Mouse (Mus musculus): Measurements from ENCODE around the gene Scarf1.

Gene Scarf1

DNA sequence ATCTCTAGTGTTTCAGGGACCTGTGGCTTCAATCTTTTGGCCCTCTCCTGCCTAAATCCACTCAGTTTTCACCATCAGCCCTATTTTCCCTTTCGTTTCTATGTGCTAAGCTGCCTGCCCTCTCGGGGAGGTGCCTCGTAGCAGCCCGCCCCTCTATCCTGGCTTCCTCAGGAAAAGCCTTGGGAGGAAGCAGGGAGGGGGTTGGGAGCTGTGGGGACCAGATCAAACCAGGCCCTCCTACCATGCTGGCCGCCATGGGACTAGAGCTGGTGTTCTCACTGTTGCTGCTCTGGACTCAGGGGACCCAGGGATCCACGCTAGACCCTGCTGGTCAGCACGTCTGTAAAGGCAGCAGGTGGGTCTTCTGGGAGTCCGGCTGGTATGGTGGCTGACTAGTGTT, at the start of gene Scarf1:
Gene Scarf1, plus strand, starts transcription at position 205 of the 400 bp plus-strand sequence.
- DNase-seq (ENCODE audit: low read depth, low spot score), result no peak

DNA sequence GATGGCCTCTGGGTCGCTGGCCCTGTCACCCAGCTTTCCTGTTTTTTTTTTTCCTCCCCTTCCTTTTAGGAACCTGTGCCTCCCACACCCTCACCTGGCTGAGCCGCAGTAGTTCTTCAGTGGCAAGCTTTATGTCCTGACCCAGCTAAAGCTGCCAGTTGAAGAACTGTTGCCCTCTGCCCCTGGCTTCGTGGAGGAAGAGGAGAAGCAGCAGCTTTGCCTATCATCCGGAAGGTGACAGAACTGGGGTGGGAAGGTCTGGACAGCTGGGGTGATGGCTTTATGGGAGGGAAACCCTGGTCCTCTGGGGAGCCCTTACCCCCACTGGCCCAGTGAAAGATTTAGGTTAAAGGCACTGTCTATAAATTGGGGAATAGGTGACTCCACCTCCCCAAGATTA, 49.7 kb upstream of the Scarf1 start:
- DNase-seq (ENCODE audit: low read depth, low spot score), result no peak

DNA sequence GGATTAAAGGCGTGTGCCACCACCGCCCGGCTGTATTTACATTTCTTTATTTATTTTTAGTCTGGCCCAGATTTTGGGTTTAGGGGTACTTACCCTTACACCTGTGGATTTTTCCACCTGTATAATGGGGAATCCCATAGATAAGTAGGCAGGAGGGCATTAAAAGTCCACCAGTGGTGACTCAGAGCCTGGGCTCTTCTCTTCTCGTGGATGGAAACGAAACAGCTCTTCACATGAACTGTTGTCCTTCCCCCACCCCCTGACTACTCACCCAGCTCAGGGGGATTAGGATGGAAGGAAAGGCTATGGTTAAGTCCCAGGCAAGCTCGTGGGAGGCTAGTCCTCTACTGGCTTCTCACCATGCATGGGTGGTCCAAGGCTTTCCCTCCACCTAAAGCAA, 48.9 kb upstream of the Scarf1 start:
- no peak for DNase-seq (ENCODE audit: low read depth, low spot score)

DNA sequence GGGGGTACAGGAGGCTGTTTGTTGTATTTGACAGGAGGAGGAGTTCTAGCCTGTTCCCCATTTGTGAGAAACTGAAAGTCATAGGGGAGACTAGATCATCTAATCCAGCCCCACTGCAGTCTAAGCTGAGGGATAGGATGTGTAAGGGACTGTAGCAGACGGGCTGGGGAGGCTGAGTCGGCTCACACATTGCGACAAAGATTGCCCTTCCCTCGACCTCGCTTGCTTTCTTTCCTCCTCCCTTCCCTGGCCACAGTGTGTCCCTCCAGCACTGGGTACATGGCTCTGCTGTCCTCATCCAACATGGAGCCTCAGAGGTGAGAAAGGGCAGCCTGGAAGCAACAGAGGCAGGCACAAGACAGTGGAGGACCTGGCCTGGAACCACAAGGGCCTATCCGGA, 48.3 kb upstream of the Scarf1 start:
- DNase-seq (ENCODE audit: low read depth, low spot score), result no peak

DNA sequence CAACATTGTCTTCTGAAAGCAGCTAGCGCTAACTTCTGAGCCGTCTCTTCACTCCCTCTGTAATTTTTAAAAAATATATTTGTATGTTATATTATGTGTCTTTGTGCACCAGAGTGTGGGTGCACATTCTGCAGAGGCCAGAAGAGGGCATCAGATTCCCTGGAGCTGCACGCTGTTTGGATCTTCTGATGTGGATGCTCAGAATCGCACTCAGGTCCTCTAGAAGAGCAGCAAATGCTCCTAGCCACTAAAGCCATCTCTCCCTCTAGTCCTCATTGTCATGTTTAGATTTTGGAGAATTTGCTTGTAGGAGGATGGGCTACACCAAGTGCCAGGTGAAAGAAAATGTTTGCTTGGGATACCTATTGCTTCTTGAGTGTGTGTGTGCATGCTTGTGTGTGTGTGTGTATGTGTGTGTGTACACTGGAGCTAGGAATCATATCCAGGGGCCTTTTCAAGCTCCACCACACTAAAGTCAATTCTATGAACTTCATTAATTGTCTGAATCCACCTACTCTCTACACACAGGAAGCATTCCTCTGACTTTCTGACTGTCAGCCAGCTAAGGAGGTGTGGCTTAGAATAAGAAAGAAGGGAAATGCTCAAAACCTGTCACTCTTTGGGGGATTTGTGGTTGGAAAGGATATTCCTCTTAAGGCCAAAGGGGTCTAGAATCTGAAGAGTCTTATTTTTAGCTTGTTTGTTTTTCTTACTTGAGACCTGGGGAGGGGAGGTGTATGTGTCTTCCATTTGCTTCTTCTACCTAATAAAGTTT, 46.4 kb upstream of the Scarf1 start:
- DNase-seq (ENCODE audit: low read depth, low spot score), result no peak

DNA sequence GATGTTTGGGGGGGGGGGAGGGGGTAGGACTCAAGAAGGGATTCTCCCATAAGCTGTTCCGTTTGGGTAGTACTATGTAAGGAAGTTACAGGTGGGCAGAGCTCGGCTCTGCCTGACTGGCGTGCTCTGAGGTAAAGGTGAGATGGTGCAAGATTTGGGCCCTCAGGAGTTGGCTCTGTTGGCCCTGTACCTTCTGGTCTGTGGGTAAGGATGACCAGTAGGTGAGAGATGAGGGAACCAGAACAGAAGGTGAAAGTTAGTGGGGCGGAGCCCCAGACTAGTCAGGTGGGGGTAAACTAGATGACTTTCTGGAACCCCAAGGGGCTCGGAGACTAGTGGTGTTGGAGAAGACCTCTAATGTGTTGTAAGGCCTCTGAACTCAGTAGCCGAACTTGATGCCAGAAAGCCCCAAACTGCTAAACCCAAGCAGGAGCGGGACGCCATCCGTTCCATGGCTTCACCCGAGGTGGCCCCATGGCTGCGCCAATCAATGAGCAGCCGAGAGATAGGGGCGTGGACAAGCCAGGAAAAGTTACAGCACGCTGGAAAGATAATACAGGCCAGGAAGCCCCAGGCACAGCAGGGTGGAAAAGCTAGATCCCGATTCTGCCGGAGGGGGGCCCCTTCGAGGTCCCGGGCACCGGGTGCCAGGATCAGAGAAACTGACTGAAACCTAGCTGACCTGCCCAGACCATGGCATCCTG, 45.7 kb upstream of the Scarf1 start:
- DNase-seq (ENCODE audit: low read depth, low spot score), result no peak

DNA sequence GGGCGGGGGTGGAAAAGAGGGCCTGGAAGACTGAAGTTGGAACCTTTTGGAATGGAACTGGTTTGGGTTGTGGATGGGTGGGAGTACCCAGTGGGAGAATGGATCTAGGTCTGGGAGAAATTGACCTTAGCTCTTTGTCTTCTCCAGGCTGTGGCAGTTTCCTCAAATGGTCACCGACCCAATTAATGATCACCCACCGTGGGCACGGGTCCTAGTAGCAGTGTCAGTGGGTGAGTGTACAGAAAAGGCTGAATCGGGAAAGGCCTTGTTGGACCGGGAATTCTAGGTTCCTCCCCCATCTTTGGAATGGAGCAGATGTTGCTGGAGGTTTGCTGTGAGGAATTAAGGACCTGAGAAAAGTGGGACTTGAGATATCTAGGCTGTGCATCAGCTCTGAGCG, 44.9 kb upstream of the Scarf1 start:
- no peak for DNase-seq (ENCODE audit: low read depth, low spot score)

DNA sequence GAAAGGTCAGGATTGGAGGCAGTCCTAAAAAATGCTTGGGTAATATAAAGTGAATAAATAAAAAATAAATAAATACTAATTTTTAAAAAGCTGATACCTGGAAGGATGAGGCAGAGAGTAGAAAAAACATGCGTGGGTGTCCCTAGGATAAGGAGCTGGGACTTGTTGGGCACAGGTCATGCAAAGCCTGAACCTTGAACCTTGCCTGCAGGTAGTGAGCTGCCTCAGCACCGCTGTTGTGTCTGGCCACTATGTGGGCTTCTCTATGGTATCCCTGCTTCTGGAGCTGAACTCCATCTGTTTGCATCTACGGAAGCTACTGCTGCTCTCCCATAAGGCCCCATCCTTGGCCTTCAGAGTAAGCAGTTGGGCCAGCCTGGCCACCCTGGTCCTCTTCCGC, 44.1 kb upstream of the Scarf1 start:
- no peak for DNase-seq (ENCODE audit: low read depth, low spot score)

DNA sequence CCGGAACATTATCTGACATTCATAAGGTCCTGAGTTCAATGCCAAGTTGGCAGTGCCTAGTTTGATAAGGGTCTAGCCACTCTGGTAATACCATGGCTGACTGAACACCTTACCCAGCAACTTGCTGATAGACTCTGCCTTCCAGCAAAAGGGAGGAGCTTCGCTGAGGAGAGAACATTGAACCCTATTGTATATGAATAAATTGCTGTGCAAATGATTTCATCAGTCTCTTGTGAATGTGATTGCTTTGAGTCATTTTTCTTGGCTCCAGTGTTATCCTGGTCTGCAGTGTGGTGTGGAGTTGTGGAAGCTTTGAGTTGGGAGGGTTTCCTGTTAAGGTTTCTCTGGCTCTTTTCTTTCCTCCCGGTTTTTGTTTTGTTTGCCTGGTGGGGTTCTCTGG, 42.7 kb upstream of the Scarf1 start:
- no peak for DNase-seq (ENCODE audit: low read depth, low spot score)

DNA sequence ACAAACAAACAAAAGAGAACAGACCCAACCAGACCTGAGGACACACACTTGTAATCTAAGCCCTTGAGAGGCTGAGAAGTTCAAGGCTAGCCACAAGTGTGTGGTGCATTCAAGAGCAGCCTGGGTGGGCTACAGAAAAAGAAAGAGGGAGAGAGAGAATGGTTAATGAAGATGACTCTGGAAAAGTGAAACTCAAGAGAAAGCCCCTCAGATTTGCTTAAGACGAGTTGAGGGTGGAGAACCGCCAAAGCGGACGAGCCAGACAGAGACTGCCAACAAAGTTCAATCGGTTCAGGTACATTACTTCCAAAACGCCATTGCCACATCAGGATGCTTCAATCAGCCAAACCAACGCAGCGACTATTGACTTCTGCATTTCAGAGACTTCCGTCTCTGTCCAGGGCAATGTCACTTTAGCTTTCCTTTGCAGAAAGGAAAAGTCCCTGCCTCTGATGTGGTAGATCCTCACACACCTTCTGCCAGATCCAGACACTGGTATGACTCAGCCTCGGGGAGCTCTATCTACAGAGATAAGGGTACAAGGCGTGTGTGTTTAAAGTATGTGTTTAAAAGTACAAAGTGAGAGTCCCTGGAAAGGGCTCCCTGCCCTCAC, 40.8 kb upstream of the Scarf1 start:
- no peak for DNase-seq (ENCODE audit: low read depth, low spot score)

DNA sequence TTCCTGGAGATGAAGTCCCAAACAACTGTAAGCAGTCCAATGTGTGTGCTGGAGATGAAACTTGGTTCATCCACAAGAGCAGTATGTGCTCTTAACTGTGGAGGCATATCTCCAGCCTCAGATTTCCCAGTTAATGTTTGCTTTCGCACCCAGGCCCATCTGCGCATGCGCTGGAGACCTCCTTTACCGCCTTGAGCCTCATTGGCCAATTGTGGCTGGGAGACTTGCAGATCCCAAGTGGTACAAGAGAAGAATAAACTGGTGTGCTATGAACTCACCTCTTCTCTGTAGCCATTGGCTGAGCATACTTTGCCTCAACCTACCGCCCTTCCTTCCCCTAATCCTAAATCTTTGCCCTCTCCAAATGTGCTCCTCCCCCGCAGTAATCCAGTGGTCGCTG, 40.0 kb upstream of the Scarf1 start:
- DNase-seq (ENCODE audit: low read depth, low spot score), result no peak

DNA sequence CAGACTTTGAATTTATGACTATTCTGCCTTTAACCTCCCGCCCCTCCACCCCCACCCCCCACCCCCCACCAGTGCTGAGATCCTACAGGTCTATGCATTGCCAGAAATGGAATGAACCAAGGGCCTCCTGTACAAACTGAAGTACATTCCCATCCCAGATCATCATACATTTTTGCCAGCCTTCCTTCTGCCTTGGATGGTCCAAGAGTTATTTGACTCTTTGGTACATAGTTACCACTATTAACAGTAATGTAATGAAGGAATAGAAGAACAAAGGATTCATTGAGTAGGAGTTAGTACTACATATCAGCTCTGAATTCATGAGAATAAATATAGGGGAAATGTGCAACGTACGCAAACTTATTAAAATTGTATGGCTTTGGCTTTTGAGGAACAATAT, 27.1 kb upstream of the Scarf1 start:
- DNase-seq (ENCODE audit: low read depth, low spot score), result no peak

DNA sequence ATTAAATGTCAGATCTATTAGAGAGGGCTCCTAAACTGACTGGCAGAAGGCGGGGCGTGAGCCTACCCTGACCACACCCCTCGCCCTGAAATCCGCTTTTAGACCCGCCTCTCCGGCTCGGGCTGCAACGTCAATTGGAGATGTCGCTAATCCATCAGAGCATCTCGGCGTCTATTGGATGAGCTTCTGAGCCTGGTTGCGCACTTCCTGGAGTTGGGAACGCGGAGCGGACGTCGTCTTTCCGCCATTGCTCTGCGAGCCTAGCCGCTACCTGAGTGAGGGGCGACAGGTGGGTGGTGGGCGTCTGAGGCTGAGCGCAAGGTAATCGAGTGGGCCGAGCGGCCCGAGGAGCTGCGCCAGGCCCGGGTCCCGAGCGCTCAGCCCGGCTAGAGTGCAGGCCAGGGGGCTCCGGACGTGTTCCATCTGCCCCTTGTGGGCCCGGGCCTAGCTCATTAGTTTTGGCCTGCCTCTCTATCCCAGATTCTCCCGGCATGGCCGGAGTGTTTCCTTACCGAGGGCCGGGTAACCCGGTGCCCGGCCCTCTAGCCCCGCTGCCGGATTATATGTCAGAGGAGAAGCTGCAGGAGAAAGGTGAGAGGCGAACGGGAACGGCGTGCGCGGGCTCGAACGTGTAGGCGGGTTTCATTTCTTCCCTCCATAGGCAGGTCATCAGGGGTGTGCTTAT, 26.6 kb upstream of the Scarf1 start, which contains the start of gene Prpf8:
Gene Prpf8, plus strand, starts transcription at position 216 of the 685 bp plus-strand sequence.
- DNase-seq (ENCODE audit: low read depth, low spot score), result peak; percentile 96

DNA sequence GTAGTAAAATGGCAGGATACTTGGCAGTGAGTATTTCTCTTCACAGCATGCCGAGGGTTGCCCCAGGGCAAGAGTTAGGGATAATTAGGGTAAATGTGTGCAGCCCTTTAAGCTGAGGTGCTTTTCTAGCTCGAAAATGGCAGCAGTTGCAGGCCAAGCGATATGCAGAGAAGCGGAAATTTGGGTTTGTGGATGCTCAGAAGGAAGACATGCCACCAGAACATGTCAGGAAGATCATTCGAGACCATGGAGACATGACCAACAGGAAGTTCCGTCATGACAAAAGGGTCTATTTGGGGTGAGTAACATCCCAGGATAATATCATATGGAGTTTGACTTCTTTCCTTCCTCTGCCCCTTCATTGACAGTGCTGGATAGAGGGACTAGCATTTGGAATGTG, 25.8 kb upstream of the Scarf1 start:
- no peak for DNase-seq (ENCODE audit: low read depth, low spot score)

DNA sequence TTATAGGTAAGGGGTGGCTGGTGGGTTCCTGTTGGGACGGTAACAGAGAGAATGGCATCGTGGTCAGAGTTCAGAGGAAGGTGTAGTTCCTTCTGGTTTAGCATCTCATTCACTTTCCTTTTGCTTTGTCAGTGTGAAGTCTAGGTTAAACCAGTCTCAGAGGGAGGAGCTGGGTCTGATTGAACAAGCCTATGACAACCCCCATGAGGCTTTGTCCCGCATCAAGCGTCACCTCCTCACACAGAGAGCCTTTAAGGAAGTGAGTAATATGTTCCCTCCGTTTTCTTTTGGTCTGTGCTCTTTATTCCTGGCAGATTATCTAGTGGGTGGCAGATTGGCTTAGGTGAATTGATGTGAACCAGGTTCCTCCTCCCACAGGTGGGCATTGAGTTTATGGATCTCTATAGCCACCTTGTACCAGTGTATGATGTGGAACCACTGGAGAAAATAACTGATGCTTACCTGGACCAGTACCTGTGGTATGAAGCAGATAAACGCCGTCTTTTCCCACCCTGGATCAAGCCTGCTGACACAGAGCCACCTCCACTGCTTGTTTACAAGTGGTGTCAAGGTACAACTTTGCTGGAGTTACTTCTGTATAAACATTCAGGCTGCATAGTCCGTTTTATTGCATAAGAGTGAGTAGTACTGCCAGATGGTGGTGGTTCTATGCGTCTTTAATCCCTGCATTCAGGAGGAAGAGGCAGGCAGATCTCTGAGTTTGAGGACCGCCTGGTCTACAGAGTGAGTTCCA, 18.9 kb upstream of the Scarf1 start:
- DNase-seq (ENCODE audit: low read depth, low spot score), result no peak

DNA sequence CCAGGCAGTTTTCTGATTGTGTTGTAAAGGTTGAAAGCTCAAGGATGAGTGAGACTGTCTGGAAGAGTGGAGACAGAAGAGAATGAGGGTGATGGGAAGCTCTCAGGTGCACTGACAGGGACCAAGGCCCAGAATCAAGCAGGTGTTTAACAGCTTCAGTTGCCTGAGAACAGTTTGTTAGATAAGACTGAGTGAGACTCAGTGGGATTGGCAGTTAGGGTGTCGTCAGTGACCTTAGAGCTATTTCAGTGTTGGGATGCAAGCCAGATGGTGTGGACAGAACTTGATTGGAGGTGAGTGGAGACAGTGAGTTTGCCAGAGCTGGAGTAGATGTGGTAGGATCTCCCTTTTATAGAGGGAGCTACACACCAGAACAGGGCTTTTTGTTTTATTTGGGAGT, 15.2 kb upstream of the Scarf1 start:
- no peak for DNase-seq (ENCODE audit: low read depth, low spot score)

DNA sequence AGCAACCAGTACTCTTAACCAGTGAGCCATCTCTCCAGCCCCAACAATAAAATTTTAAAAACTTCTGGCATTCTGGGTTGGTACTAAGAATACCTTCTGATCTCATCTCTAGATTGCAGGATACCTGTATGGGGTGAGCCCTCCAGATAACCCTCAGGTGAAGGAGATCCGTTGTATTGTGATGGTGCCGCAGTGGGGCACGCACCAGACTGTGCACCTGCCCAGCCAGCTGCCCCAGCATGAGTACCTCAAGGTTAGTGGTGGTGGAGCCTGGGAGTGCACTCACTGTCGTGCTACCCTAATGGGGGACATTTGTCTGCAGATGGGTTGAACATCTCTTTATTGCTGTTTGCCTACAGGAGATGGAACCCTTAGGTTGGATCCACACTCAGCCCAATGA, 5.2 kb upstream of the Scarf1 start:
- DNase-seq (ENCODE audit: low read depth, low spot score), result no peak

DNA sequence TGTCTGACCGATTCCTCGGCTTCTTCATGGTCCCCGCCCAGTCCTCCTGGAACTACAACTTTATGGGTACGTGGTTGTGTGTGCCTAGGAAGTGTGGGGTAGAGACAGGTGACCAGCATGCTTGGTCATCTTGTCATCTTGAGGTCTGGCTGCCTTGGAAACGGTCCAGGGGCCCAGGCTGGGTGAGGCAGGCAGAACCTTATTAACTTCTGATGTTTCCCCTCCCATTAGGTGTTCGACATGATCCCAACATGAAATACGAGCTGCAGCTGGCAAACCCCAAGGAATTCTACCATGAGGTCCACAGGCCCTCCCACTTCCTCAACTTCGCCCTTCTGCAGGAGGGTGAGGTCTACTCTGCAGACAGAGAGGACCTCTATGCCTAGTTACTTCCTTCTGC, 4.4 kb upstream of the Scarf1 start:
- no peak for DNase-seq (ENCODE audit: low read depth, low spot score)

DNA sequence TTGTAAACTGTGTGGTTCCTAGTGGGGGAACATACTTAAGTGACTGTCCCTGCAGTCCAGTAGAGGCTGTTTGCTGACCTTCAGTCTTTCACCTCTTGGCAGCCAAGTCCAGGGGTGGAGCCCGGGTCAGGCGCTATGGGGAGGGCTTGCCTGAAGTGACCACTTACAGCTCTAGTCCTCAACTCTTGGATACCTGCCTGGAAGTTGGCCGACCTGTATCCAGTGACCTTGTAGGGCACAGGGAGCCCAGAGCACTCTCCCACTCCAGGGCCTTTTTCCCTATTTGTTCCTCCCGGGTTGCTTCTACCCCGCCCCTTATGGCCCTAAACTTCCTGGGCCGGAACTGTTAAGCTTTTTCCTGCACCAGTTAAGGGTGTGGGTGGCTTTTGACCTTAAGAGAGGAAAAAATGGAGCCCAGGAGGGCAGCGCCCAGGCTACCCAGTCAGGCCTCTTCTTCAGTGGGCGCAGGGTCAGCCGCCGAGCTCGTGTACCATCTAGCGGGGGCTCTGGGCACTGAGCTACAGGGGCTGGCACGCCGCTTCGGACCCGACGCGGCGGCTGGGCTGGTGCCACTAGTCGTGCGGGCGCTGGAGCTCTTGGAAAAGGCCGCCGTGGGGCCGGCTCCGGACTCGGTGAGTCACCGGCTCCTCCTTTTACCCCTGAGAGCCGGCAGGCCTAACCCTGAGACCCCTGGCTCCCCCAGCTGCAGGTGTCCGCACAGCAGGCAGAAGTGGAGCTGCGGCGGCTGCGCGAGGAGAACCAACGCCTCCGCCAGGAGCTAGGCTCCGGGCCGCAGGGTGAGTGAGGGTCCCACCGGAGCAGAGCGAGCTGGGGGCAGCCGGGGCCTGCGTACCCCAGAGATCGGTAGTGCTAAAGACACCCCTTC, 3.4 kb upstream of the Scarf1 start, which contains the start of gene Rilp:
Gene Rilp, plus strand, starts transcription at position 354 of the 886 bp plus-strand sequence.
- no peak for DNase-seq (ENCODE audit: low read depth, low spot score)

DNA sequence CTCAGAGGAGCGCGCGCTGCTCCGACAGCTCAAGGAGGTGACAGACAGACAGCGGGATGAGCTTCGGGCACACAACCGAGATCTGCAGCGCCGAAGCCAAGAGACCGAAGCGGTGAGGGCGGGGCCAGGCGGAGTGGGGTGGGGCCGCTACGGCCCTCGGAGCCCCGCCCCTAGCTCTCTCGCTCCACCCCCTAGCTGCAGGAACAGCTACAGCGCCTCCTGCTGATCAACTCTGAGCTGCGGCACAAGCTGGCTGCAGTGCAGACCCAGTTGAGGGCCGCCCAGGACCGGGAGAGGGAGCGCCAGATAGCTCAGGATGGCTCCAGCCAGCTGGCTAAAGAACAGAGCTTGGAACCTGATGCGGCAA, 2.7 kb upstream of the Scarf1 start:
- peak; percentile 68 for DNase-seq (ENCODE audit: low read depth, low spot score)
